Mouse (Mus musculus) neural tube, embryonic 13.5 days (tissue): ENCODE measurements around the gene Tmcc3. TPM values are rescaled to one million over a fixed set of nuclear protein-coding genes. Genes with fewer than 3 reads are reported as not detected.

Experiments used
- ATAC-seq: fragments of 200-750 bp; cut with Nextera tagmentation; 2 replicates; pipeline ENCODE4 v1.8.0; 2017; ENCODE audit warnings: low read depth, mild to moderate bottlenecking, moderate TSS enrichment, moderate library complexity
- H3K27ac ChIP-seq: fragments of 300-500 bp; sonication (generic); replicated peaks from 2 replicates; pipeline ENCODE4 v1.5.1; 2015; ENCODE audit warnings: moderate library complexity, mild to moderate bottlenecking, inconsistent platforms
- H3K27me3 ChIP-seq: fragments of 300-500 bp; sonication (generic); 2 replicates; pipeline ENCODE4 v1.6.1; 2015; ENCODE audit warnings: mild to moderate bottlenecking, inconsistent platforms
- H3K36me3 ChIP-seq: fragments of 300-500 bp; sonication (generic); 2 replicates; pipeline ENCODE4 v1.6.1; 2015; ENCODE audit warnings: mild to moderate bottlenecking, inconsistent platforms
- H3K4me1 ChIP-seq: fragments of 300-500 bp; sonication (generic); replicated peaks from 2 replicates; pipeline ENCODE4 v1.6.1; 2015; ENCODE audit warnings: inconsistent platforms
- H3K4me2 ChIP-seq: fragments of 300-500 bp; sonication (generic); 2 replicates; pipeline ENCODE4 v1.6.1; 2015; ENCODE audit warnings: inconsistent platforms, mild to moderate bottlenecking, moderate library complexity
- H3K4me3 ChIP-seq: fragments of 300-500 bp; sonication (generic); 2 replicates; pipeline ENCODE4 v1.5.1; 2015; ENCODE audit warnings: mild to moderate bottlenecking, inconsistent platforms
- H3K9ac ChIP-seq: fragments of 300-500 bp; sonication (generic); 2 replicates; pipeline ENCODE4 v1.6.1; 2015; ENCODE audit warnings: moderate library complexity, mild to moderate bottlenecking, inconsistent platforms
- H3K9me3 ChIP-seq: fragments of 300-500 bp; sonication (generic); 2 replicates; pipeline ENCODE4 v1.6.1; 2016; ENCODE audit warnings: inconsistent platforms
- WGBS: fragments of 180-500 bp; shearing (Covaris S2); methylation state at CpG from one replicate; pipeline ENCODE4 v1.1.7; 2015; 5-methylcytosine and 5-hydroxymethylcytosine counted together
- polyA plus RNA-seq: library from polyadenylated mRNA; unstranded; fragments of >200 nt; fragmentation: Nextera tagmentation; extraction: Ambion mirVana; gene quantifications from 2 replicates; pipeline ENCODE4 v1.2.1, GENCODE M21; 2015

Gene Tmcc3
- polyA plus RNA-seq, 1 experiment from 2014 or later = 12.0 TPM

DNA sequence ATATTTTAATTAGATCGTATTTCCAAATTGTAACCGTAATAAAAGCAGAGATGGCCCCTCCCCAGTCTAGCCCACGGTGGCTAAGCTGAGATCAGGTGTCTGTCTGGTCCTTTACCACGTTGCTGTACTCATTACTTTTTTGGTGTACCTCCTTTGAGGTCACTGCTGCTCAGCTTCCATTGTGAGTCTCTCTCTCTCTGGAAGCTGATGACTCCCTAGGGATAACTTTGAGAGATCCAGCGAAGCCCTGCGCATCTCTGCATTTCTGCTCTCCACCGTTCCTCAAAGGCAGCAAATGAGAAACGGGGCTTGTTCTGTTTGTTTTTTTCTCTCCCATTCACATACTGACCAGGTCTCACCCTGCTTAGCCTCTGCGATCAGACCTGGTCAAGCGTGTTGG lies 23.3 kb downstream of the Tmcc3 start:
- Histone ChIP-seq H3K4me2 (no peak overlapping the region), H3K36me3 (no peaks in the 10 kb centered on the region), H3K4me1 (peaks cover 7% of the 10 kb centered on the region), H3K27ac (0 out of 2 replicates have a peak overlapping the region, but pooled peaks have one; percentile 25), H3K9me3 (no peaks in the 10 kb centered on the region), H3K9ac (no peak overlapping the region), H3K27me3 (no peaks in the 10 kb centered on the region), H3K4me3 (no peak overlapping the region)
- 59% methylated on average over 10 of the region's 10 CpGs for WGBS
- ATAC-seq = peak; percentile 53; the same call in 1 of the 2 replicates

DNA sequence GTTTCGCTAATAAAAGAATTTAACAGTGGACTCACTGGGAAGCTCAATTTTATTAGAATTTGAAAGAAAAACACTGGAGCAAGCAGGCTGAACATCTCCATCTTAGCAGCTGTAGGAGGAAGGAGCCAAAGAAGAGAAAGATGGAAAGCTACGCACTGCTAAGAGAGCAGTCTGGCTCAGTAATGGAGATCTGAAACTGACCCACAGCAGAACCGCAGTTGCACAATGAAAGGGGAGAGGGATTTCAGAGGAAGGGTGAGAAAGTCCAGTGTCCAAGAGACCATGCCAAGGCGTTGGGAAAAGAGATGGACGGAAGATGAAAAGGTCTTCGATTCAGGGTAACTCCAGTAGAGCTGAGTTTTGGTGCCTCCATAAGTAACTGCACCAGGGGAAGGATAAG lies 24.3 kb downstream of the Tmcc3 start:
- H3K36me3 ChIP-seq = no peaks in the 10 kb centered on the region
- H3K4me2 ChIP-seq = no peak overlapping the region
- no peak overlapping the region for H3K27ac ChIP-seq
- no peaks in the 10 kb centered on the region for H3K27me3 ChIP-seq
- H3K4me1 ChIP-seq = peaks cover 4% of the 10 kb centered on the region; the same call in 1 of the 2 replicates
- H3K9me3 ChIP-seq = no peaks in the 10 kb centered on the region
- WGBS = 94% methylated on average over 6 of the region's 6 CpGs
- H3K4me3 ChIP-seq = no peak overlapping the region
- ATAC-seq = no peak
- no peak overlapping the region for H3K9ac ChIP-seq

DNA sequence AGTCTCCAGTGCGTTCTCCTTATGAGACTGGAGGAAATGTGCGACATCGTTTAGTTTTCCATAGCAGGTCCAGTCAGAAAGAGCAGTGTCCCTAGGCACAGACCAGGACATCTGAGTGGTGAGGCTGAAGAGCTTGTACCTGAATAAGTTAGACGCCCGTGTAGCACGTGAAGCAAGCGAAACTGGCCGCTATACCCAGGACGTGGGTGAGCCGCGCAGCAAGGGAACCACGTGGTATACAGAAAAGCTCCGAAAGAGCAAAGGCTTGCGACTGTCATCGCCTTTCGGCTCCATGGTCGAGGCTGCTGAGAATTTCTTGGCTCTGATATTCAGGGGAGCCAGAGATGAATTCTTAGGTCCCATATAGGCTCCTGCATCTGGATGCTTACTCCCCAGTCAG lies 29.8 kb downstream of the Tmcc3 start:
- peak overlapping the region; percentile 11 for H3K4me2 ChIP-seq
- no peak for ATAC-seq
- no peaks in the 10 kb centered on the region for H3K4me1 ChIP-seq
- 71% methylated on average over 17 of the region's 17 CpGs for WGBS
- H3K4me3 ChIP-seq = no peak overlapping the region
- no peak overlapping the region for H3K27ac ChIP-seq
- no peaks in the 10 kb centered on the region for H3K27me3 ChIP-seq
- H3K9me3 ChIP-seq = no peaks in the 10 kb centered on the region
- no peaks in the 10 kb centered on the region for H3K36me3 ChIP-seq
- no peak overlapping the region for H3K9ac ChIP-seq

DNA sequence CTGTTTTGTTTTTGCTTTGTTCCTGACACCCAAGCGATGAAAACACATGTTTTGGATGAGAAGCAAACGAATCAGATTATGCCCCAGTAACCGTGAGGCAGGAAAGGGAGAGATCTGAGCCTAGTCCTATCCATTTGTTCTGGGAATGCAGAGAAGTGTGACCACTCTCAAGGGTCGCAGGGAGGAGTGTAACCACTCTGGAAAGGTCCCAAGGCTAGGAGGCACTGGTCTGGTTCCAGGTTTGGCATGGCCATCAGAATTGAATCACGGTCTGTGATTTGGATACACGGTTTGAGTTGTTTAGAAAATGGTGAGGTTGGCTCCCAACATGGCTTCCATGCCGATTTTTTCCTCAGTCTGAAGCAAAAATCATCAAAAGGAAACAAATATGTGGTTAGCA lies 30.5 kb downstream of the Tmcc3 start:
- H3K27me3 ChIP-seq = no peaks in the 10 kb centered on the region
- no peak overlapping the region for H3K4me3 ChIP-seq
- no peaks in the 10 kb centered on the region for H3K9me3 ChIP-seq
- H3K4me1 ChIP-seq = no peaks in the 10 kb centered on the region
- no peak overlapping the region for H3K4me2 ChIP-seq
- no peak overlapping the region for H3K9ac ChIP-seq
- H3K36me3 ChIP-seq = no peaks in the 10 kb centered on the region
- H3K27ac ChIP-seq = no peak overlapping the region
- ATAC-seq = no peak
- 74% methylated on average over 7 of the region's 7 CpGs for WGBS

DNA sequence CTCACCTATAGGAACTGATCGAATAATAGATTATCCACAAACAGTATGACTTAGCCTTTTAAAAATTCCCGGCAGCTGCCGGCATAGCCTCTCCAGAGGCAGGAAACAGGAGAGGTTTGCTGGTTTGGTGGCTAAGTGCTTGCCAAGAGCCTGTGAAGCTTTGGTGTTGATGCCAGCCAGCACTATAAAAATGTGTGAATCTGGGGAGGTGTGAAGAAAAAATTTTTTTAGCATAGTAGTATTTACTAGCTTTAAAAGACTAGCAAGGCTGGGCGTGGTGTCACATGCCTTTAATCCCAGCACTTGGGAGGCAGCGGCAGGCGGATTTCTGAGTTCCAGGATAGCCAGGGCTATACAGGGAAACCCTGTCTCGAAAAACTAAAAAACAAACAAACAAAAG lies 31.8 kb downstream of the Tmcc3 start:
- Histone ChIP-seq H3K36me3 (no peaks in the 10 kb centered on the region), H3K9me3 (no peaks in the 10 kb centered on the region), H3K27me3 (no peaks in the 10 kb centered on the region), H3K4me1 (no peaks in the 10 kb centered on the region), H3K4me3 (no peak overlapping the region), H3K4me2 (no peak overlapping the region), H3K9ac (no peak overlapping the region), H3K27ac (no peak overlapping the region)
- WGBS = 88% methylated on average over 7 of the region's 7 CpGs
- ATAC-seq = no peak

DNA sequence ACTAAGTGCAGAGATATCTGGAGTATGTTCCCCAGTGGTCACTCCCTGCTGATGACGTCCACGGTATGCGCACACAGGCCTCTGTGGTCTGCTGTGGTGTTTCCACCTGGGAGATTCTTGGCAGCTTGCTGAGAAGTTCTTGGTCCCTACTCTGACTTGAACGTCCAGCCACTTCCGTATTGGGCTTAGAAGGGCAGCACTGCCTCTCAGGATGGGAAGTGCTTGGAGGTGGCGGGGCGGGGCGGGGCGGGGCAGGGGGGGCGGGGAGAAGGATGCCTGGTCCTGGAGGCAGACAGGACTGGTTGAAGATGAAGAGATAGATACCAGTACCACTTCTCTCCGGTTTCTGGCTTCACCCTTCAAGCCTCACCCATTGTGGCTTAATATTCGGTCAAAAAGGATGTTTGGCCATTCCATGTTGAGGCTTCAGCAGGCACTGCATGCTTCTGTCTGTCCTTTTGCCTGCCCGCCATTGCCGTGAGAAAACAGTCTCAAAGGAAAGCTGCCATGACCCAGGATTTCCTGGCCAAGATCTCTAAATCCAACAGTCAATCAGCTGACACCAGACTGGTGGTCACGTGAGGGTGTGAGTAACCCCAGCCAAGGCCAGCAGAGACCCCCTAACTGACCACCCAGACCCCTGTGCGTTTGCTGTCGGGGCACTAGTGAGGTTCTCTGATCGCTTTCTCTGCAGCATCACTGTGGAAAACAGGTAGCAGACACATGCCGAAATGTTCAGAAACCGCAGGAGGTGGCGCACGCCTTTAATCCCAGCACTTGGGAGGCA lies 33.1 kb downstream of the Tmcc3 start:
- Histone ChIP-seq H3K36me3 (no peaks in the 10 kb centered on the region), H3K4me2 (no peak overlapping the region), H3K27ac (no peak overlapping the region), H3K4me3 (no peak overlapping the region), H3K9me3 (no peaks in the 10 kb centered on the region), H3K27me3 (no peaks in the 10 kb centered on the region), H3K4me1 (no peaks in the 10 kb centered on the region; the same call in 1 of the 2 replicates), H3K9ac (no peak overlapping the region)
- 56% methylated on average over 22 of the region's 22 CpGs for WGBS
- no peak for ATAC-seq

DNA sequence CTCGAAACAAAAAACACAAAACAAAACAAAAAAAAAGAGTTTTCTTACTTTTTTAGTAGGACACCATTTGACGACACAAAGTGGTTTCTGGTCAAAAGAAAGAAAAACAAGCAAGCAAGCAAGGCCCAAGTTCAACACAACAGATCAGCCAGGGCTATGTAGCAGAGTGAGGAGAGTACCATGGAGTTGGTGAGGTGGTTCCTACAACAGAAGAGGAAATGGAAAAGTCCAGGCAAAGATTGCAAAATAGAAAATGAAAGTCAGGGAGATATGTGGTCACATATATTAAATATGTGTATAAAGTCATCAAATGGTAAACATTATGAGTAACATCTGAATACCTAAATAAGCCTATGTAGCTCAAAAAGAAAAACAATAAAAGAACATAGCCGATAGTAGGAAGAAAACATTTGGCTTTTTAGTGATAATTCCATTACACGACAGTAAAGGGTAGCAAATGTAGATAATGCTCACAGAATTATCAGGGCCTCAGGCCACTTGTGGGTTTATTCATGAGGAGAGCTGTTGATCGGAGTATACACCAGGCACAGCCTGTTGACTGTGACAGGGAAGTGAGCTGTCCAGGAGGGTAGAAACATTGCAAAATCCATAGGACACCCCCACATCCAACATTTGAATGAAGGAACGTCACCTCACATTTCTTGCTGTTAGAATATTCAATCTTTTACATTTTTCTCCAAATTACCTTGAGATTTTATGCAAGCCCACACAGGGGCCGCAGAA lies 33.9 kb downstream of the Tmcc3 start:
- Histone ChIP-seq H3K36me3 (no peaks in the 10 kb centered on the region), H3K9me3 (no peaks in the 10 kb centered on the region)
- ATAC-seq = no peak

DNA sequence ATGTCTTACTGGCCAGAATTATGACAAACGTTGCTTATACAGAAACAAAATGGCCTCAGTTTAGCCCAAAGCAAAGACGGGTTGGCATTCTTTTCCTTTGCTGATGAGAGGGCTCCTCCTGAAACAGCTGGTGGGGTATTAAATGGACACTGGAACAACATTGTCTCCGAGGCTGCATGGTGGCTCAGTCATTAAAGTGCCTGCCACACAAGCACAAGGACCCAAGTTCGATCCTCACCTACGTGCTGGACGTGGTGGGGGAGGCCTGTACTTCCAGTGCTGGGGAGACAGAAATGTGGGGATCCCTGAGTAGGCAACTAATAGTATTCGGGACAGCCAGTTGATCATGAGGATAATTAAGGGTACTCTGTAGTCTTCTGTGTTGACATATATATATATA lies 34.8 kb downstream of the Tmcc3 start:
- Histone ChIP-seq H3K4me2 (no peak overlapping the region), H3K27ac (no peak overlapping the region), H3K4me1 (peaks cover 10% of the 10 kb centered on the region; the same call in 1 of the 2 replicates), H3K27me3 (no peaks in the 10 kb centered on the region), H3K36me3 (no peaks in the 10 kb centered on the region), H3K9me3 (no peaks in the 10 kb centered on the region), H3K9ac (no peak overlapping the region), H3K4me3 (no peak overlapping the region)
- WGBS = 90% methylated on average over 7 of the region's 7 CpGs
- no peak for ATAC-seq

More for the DNA sequence above, 33.9 kb downstream of the Tmcc3 start:
- whole genome bisulfite sequencing = 90% methylated on average over 7 of the region's 7 CpGs
- Histone ChIP-seq H3K4me2 (no peak overlapping the region), H3K4me3 (no peak overlapping the region), H3K27me3 (no peaks in the 10 kb centered on the region), H3K9ac (no peak overlapping the region), H3K4me1 (peaks cover 2% of the 10 kb centered on the region; the same call in 1 of the 2 replicates), H3K27ac (no peak overlapping the region)

DNA sequence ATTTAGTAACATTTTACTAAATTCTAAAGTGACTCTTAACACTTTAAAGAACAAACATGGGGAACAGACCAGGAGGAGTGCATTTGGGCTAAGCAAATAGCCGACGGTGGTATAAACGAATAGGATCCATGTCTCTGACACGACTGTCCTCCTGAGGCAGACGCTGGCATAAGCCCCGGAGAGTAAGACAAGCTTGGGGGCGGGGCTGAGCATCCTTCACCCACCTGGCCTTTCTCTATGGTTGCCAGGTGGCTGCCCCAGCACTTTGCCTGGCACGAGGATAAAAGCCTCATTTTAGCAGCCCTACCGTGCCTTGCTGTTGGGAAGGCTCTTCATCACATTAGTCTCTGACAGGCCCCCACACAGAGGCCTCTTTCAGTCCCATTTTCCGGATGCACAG lies 35.5 kb downstream of the Tmcc3 start:
- no peak for ATAC-seq
- no peaks in the 10 kb centered on the region for H3K27me3 ChIP-seq
- no peak overlapping the region for H3K4me2 ChIP-seq
- H3K4me1 ChIP-seq = peaks cover 10% of the 10 kb centered on the region; the same call in 1 of the 2 replicates
- H3K27ac ChIP-seq = no peak overlapping the region
- H3K9ac ChIP-seq = no peak overlapping the region
- 73% methylated on average over 10 of the region's 10 CpGs for WGBS
- H3K9me3 ChIP-seq = no peaks in the 10 kb centered on the region
- H3K36me3 ChIP-seq = no peaks in the 10 kb centered on the region
- no peak overlapping the region for H3K4me3 ChIP-seq

DNA sequence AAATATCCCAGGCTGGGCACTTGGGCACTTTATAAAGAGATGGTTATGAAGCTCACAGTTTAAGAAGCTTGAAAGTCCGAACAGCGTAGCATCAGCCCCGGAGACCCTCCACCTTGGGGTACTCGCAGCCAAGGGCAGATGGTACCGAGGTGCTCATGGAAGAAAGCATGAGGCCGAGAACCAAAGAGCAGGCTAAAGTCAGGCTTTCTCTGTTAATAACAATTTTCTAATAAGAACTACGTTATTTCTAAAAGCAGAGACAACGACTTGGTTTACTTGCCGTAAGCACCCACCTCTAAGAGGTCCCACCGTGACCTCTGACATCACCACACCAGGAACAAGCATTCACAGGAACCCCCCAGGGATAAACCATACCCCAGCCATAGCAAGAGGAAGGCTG lies 36.2 kb downstream of the Tmcc3 start:
- Histone ChIP-seq H3K36me3 (no peaks in the 10 kb centered on the region), H3K4me1 (peaks cover 10% of the 10 kb centered on the region; the same call in 1 of the 2 replicates), H3K27me3 (no peaks in the 10 kb centered on the region), H3K27ac (no peak overlapping the region), H3K4me2 (no peak overlapping the region), H3K9ac (no peak overlapping the region), H3K9me3 (no peaks in the 10 kb centered on the region), H3K4me3 (no peak overlapping the region)
- no peak for ATAC-seq
- 94% methylated on average over 10 of the region's 10 CpGs for WGBS

DNA sequence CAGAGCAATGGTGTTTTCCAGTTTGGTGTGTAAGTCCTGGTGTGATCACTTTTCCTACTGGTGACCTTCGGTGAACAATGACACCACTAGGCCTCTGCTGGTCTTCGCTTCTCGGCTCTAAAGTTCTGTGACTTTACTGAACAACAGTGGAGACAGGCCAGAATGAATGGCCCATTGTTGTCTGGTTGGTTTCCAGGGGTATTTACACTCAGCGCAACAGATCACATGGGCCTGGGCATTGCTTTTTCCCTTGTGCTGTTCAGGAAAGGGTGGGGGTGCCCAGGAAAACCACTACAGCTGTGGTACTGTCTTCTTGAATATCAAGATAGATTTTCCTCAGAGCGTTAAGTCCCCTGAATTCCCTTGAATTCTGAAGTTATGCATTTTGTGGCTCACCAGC lies 38.5 kb downstream of the Tmcc3 start:
- Histone ChIP-seq H3K9me3 (no peaks in the 10 kb centered on the region), H3K4me3 (no peak overlapping the region), H3K27ac (no peak overlapping the region), H3K36me3 (no peaks in the 10 kb centered on the region), H3K27me3 (no peaks in the 10 kb centered on the region), H3K4me2 (no peak overlapping the region), H3K4me1 (peaks cover 10% of the 10 kb centered on the region; the same call in 1 of the 2 replicates), H3K9ac (no peak overlapping the region)
- 46% methylated on average over 5 of the region's 5 CpGs for WGBS
- no peak for ATAC-seq

DNA sequence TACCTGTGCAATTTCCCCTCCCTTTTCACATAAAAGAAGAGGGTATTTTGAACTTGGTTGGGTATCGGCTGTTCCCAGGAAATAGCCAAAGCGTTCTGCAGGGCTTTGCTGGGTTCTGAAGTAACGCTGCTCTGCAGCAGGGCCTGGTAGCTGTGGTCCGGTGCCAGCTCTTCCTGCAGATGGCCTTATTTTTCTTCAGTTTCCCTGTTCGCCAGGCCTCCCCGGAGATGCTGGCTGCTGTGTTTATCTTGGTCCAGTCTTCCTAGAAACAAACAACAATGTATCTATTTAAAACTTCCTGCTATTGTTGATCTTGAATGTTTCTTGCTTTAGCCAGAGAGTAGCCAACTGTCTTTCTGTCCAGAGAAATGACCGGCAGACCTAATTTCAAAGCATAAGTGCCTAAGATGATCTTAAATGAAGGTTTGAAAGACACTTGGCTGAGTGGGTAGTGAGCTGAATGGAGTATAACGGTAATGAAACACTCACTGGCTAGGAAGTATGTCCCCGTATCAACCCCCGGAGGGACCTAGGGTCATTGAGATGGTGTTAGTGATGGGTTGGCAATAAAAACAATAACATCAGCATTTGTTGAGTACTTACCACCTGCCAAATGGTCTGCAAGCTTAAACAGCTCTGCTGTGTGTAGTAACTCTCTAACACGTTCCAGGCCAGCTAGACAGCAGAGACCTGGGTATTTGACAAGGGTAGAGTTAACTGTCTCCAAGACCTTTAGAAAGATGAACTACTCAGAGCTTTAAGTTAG lies 39.3 kb downstream of the Tmcc3 start:
- H3K9ac ChIP-seq = no peak overlapping the region
- H3K27me3 ChIP-seq = no peaks in the 10 kb centered on the region
- H3K36me3 ChIP-seq = no peaks in the 10 kb centered on the region
- peaks cover 10% of the 10 kb centered on the region; the same call in 1 of the 2 replicates for H3K4me1 ChIP-seq
- no peaks in the 10 kb centered on the region for H3K9me3 ChIP-seq
- WGBS = 69% methylated on average over 11 of the region's 11 CpGs
- H3K4me3 ChIP-seq = no peak overlapping the region
- H3K4me2 ChIP-seq = no peak overlapping the region
- ATAC-seq = no peak
- no peak overlapping the region for H3K27ac ChIP-seq
